Mouse (Mus musculus): ENCODE results near the gene Grin3b. TPM values are rescaled to one million over a fixed set of nuclear protein-coding genes. Genes with fewer than 3 reads are reported as not detected.

Grin3b gene
- total and polyA plus RNA-seq, 3 experiments: 0.07 to 0.60 (median 0.44) TPM

DNA sequence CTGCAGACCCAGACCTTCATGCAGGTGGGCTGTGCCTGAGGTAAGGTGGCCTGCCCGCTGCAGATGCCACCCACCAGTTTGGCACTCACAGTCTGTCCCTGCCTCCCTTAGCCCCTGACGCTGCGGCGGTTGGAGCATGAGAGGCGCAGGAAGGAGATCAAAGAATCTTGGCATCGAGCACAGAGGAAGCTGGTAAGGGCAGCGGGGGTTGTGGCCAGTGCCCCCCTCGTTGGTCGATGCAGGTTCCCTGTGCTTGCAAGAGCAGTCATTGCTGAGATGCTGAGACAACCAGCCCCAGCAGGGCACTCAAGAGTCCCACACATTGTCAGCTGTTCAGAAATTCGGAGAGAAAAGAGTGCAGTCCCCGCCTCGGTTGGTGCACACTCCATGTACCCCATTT is 51.6 kb downstream of the Grin3b start:
- Histone ChIP-seq H3K36me3 (replicated peaks) (peaks cover 92% of the 10 kb centered on the region), H3K4me3 (ENCODE audit: low read depth, low read length) (no peak overlapping the region), H3K27me3 (ENCODE audit: insufficient read depth, low read length) (no peaks in the 10 kb centered on the region), H3K9me3 (replicated peaks) (no peaks in the 10 kb centered on the region), H3K4me1 (ENCODE audit: insufficient read depth, low read depth, low read length) (peaks cover 87% of the 10 kb centered on the region)
- no peak for DNase-seq (ENCODE audit: low spot score)
- no peak for ATAC-seq (ENCODE audit: extremely low read depth, insufficient number of reproducible peaks, low FRiP score, poor library complexity, severe bottlenecking)
- TF ChIP-seq GATA2 (IDR thresholded peaks at IDR 0.05; ENCODE audit: borderline replicate concordance, low read depth, low read length) (no peak), GATA1 (IDR thresholded peaks at IDR 0.05; ENCODE audit: borderline replicate concordance, low read length) (no peak), POLR2AphosphoS5 (IDR thresholded peaks at IDR 0.05; ENCODE audit: insufficient replicate concordance, low read depth, low read length) (no peak), TAL1 (conservative IDR thresholded peaks at IDR 0.05; ENCODE audit: low read depth, low read length) (no peak), CTCF (IDR thresholded peaks at IDR 0.05; ENCODE audit: low read depth, low read length) (no peak)

DNA sequence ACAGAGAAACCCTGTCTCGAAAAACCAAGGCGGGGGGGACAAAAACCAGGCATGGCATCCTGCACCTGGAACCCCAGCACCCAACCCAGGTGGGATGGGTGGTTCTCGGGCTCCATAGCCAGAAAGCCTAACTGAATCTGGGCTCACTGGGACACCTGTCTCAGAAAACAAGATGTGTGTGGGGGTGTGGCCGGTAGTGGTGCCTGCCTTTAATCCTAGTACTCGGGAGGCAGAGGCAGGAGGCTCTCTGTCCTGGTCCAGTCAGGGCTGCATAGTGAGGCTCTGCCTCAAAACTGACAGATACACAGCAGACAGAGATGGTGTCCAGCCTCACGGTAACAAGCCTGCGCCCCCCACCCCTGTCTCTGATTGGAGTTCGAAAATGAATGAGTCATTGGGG is 52.3 kb downstream of the Grin3b start:
- H3K4me1 ChIP-seq (ENCODE audit: insufficient read depth, low read depth, low read length): peaks cover 89% of the 10 kb centered on the region
- no peak for DNase-seq (ENCODE audit: low spot score)

DNA sequence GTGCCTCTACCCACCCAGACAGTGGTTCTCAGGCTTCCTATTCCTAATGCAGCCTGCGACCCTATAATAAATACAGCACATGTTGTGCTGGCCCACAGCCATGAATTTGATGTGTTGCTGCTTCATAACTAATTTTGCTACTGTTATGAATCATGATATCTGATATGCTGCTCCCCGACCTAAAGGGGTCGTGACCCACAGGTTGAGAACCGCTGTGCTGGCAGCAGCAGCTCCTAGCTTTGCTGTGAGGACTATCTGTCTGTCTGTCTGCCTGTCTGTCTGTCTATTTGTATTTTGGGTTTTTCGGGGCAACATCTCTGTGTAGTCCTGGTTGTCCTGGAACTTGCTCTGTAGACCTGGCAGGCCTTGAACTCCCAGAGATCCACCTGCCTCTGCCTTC is 53.2 kb downstream of the Grin3b start:
- no peak for TF ChIP-seq POLR2AphosphoS5 (IDR thresholded peaks at IDR 0.05; ENCODE audit: insufficient replicate concordance, low read depth, low read length)
- no peak for TF ChIP-seq TAL1 (conservative IDR thresholded peaks at IDR 0.05; ENCODE audit: low read depth, low read length)
- no peak for TF ChIP-seq CTCF (IDR thresholded peaks at IDR 0.05; ENCODE audit: low read depth, low read length)
- no peak for TF ChIP-seq GATA2 (IDR thresholded peaks at IDR 0.05; ENCODE audit: borderline replicate concordance, low read depth, low read length)
- TF ChIP-seq GATA1 (IDR thresholded peaks at IDR 0.05; ENCODE audit: borderline replicate concordance, low read length): no peak
- H3K9me3 ChIP-seq (replicated peaks): no peaks in the 10 kb centered on the region
- DNase-seq (ENCODE audit: low spot score): no peak
- H3K36me3 ChIP-seq (replicated peaks): peaks cover 100% of the 10 kb centered on the region
- H3K4me3 ChIP-seq (ENCODE audit: low read depth, low read length): no peak overlapping the region
- ATAC-seq (ENCODE audit: extremely low read depth, insufficient number of reproducible peaks, low FRiP score, poor library complexity, severe bottlenecking): no peak
- H3K4me1 ChIP-seq (ENCODE audit: insufficient read depth, low read depth, low read length): peaks cover 92% of the 10 kb centered on the region
- H3K27me3 ChIP-seq (ENCODE audit: insufficient read depth, low read length): no peaks in the 10 kb centered on the region

More for the DNA sequence above, 52.3 kb downstream of the Grin3b start:
- TF ChIP-seq GATA2 (IDR thresholded peaks at IDR 0.05; ENCODE audit: borderline replicate concordance, low read depth, low read length) (no peak), CTCF (IDR thresholded peaks at IDR 0.05; ENCODE audit: low read depth, low read length) (no peak), POLR2AphosphoS5 (IDR thresholded peaks at IDR 0.05; ENCODE audit: insufficient replicate concordance, low read depth, low read length) (no peak), TAL1 (conservative IDR thresholded peaks at IDR 0.05; ENCODE audit: low read depth, low read length) (no peak), GATA1 (IDR thresholded peaks at IDR 0.05; ENCODE audit: borderline replicate concordance, low read length) (no peak)
- Histone ChIP-seq H3K4me3 (ENCODE audit: low read depth, low read length) (no peak overlapping the region), H3K9me3 (replicated peaks) (no peaks in the 10 kb centered on the region), H3K27me3 (ENCODE audit: insufficient read depth, low read length) (no peaks in the 10 kb centered on the region), H3K36me3 (replicated peaks) (peaks cover 96% of the 10 kb centered on the region)
- ATAC-seq (ENCODE audit: extremely low read depth, insufficient number of reproducible peaks, low FRiP score, poor library complexity, severe bottlenecking): no peak

DNA sequence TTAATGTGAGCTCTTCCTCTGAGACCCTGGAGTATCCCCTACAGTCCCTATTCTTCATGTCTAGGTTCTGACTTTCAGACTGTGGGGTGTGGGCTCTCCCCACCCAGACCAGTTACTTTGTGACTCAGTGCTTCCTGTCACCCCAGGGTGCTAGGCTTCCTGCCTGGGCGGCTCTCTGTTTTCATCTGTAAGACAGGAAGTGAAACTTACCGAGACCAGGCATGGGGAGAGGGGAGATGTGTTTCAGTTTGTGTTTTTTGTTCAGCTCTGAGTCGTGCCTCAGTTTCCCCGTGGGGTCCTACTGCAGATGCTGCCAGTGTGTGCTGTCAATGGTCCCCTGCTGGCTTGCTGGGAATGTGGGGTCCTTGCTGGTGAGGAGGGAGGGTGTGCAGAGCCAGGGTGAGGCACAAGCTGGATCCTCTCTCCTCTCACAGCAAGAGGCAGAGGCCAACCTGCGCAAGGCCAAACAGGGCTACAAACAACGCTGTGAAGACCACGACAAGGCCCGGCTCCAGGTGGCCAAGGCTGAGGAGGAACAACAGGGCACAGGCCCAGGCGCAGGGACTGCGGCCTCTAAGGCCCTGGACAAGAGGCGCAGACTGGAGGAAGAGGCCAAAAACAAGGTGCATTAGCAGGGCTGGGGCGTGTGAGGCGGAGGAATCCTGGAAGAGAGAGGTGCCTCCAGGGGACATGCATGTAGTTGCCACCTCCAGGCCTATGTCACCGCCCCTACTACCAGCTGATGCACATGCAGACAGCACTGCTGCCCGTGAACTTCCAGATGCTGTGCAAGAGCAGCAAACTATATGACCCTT is 53.9 kb downstream of the Grin3b start:
- peaks cover 86% of the 10 kb centered on the region for H3K4me1 ChIP-seq (ENCODE audit: insufficient read depth, low read depth, low read length)
- TF ChIP-seq GATA2 (IDR thresholded peaks at IDR 0.05; ENCODE audit: borderline replicate concordance, low read depth, low read length) (no peak), TAL1 (conservative IDR thresholded peaks at IDR 0.05; ENCODE audit: low read depth, low read length) (no peak), POLR2AphosphoS5 (IDR thresholded peaks at IDR 0.05; ENCODE audit: insufficient replicate concordance, low read depth, low read length) (no peak), CTCF (IDR thresholded peaks at IDR 0.05; ENCODE audit: low read depth, low read length) (no peak), GATA1 (IDR thresholded peaks at IDR 0.05; ENCODE audit: borderline replicate concordance, low read length) (no peak)
- no peak overlapping the region; the same call in 1 of the 2 replicates for H3K4me3 ChIP-seq (ENCODE audit: low read depth, low read length)
- no peak for ATAC-seq (ENCODE audit: extremely low read depth, insufficient number of reproducible peaks, low FRiP score, poor library complexity, severe bottlenecking)
- H3K36me3 ChIP-seq (replicated peaks): peaks cover 100% of the 10 kb centered on the region
- no peaks in the 10 kb centered on the region for H3K9me3 ChIP-seq (replicated peaks)
- DNase-seq (ENCODE audit: low spot score): no peak
- no peaks in the 10 kb centered on the region for H3K27me3 ChIP-seq (ENCODE audit: insufficient read depth, low read length)

DNA sequence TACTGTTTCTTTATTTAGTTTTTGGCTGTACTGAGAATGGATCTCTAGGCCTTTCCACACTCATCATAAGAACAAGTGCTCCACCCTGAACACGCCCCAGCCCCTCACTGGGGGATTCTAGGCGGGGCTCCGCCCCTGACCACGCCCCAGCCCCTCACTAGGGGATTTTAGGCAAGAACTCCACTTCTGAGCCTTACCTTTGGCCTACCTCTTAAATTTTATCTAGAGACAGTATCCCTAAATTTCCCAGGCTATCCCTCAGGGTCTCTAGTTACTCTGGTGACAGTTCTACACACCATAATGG is 54.5 kb downstream of the Grin3b start:
- no peak for DNase-seq (ENCODE audit: low spot score)
- Histone ChIP-seq H3K27me3 (ENCODE audit: insufficient read depth, low read length) (no peaks in the 10 kb centered on the region), H3K36me3 (replicated peaks) (peaks cover 99% of the 10 kb centered on the region), H3K9me3 (replicated peaks) (no peaks in the 10 kb centered on the region), H3K4me3 (ENCODE audit: low read depth, low read length) (no peak overlapping the region), H3K4me1 (ENCODE audit: insufficient read depth, low read depth, low read length) (peaks cover 80% of the 10 kb centered on the region)
- no peak for ATAC-seq (ENCODE audit: extremely low read depth, insufficient number of reproducible peaks, low FRiP score, poor library complexity, severe bottlenecking)
- TF ChIP-seq TAL1 (conservative IDR thresholded peaks at IDR 0.05; ENCODE audit: low read depth, low read length): no peak
- TF ChIP-seq GATA1 (IDR thresholded peaks at IDR 0.05; ENCODE audit: borderline replicate concordance, low read length): no peak
- no peak for TF ChIP-seq POLR2AphosphoS5 (IDR thresholded peaks at IDR 0.05; ENCODE audit: insufficient replicate concordance, low read depth, low read length)
- no peak for TF ChIP-seq GATA2 (IDR thresholded peaks at IDR 0.05; ENCODE audit: borderline replicate concordance, low read depth, low read length)
- TF ChIP-seq CTCF (IDR thresholded peaks at IDR 0.05; ENCODE audit: low read depth, low read length): no peak

DNA sequence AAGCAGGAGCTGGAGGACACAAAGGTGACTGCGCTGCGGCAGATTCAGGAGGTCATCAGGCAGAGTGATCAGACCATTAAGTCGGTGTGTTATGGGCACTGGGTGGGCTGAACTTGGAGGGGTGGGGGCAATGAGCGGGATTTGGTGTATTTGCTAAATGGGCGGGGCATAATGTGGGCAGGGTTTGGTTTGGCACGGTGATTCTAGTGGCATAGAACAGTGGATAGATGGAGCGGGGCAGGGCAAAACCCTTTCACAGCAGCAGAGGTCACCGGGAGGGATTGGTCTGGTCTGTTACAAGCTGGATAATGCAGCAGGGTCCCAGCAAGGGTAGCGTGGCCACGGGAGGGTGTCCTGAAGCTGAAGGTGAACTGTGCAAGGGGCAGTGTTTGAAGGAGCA is 54.9 kb downstream of the Grin3b start:
- DNase-seq (ENCODE audit: low spot score): no peak
- Histone ChIP-seq H3K9me3 (replicated peaks) (no peaks in the 10 kb centered on the region), H3K27me3 (ENCODE audit: insufficient read depth, low read length) (no peaks in the 10 kb centered on the region), H3K36me3 (replicated peaks) (peaks cover 99% of the 10 kb centered on the region), H3K4me1 (ENCODE audit: insufficient read depth, low read depth, low read length) (peaks cover 80% of the 10 kb centered on the region), H3K4me3 (ENCODE audit: low read depth, low read length) (no peak overlapping the region)
- ATAC-seq (ENCODE audit: extremely low read depth, insufficient number of reproducible peaks, low FRiP score, poor library complexity, severe bottlenecking): no peak
- TF ChIP-seq POLR2AphosphoS5 (IDR thresholded peaks at IDR 0.05; ENCODE audit: insufficient replicate concordance, low read depth, low read length) (no peak), GATA1 (IDR thresholded peaks at IDR 0.05; ENCODE audit: borderline replicate concordance, low read length) (no peak), CTCF (IDR thresholded peaks at IDR 0.05; ENCODE audit: low read depth, low read length) (no peak), TAL1 (conservative IDR thresholded peaks at IDR 0.05; ENCODE audit: low read depth, low read length) (no peak), GATA2 (IDR thresholded peaks at IDR 0.05; ENCODE audit: borderline replicate concordance, low read depth, low read length) (no peak)
